In the genomic region with DNA sequence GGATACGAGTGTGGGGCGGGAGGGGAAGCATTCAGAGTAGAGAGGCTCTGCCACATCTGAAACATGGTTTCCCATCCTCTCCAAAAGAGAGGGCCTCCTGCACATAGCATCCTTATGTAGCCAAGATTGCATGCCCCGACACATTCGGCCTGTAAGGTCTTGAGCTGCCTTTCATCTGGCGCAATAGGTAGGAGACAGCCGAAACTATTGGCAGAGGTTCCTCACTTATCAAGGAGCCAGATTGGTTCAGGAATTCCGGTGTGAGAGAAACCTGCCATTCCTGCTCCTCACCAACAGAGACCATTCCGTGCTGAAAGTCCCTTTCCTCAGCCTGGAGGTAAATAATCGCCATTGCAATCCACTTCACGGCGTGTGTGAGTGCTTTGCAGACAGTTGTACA, we compare ENCODE assay signal across 28 mouse cellular contexts. TPM values are rescaled to one million over a fixed set of nuclear protein-coding genes. Genes with fewer than 3 reads are reported as not detected.
A peak's percentile ranks its signal among the peaks of the same experiment; 100 is the strongest.
DNase-seq lines count a peak whose midpoint lies in the region; ATAC-seq and TF ChIP-seq lines count a peak whose summit lies in the region.
"Had no signal": no experiment of that assay in that cellular context is flagged by ENCODE, and none has a peak within 500 bp of the region (broad histone marks: within the 10 kb centered on the region; RNA-seq: fewer than 3 reads in every experiment).

No protein-coding gene starts in this region.

- no peak for TF ChIP-seq EP300 in stomach, postnatal 0 days (optimal IDR thresholded peaks at IDR 0.05)

- peak overlapping the region; percentile 49 for H3K27ac ChIP-seq in embryonic facial prominence, embryonic 14.5 days (replicated peaks; ENCODE audit: low read depth, low read length)
- H3K27ac ChIP-seq in limb, embryonic 13.5 days = peak overlapping the region; percentile 85
- peak overlapping the region; percentile 69 for H3K27ac ChIP-seq in stomach, postnatal 0 days (replicated peaks)
- H3K27ac ChIP-seq: forebrain, embryonic 10.5 days; hindbrain, postnatal 0 days; intestine, embryonic 15.5 days; liver, embryonic 14.5 days; midbrain, embryonic 12.5 days had no signal

- 71% methylated on average over 11 of the region's 11 CpGs for WGBS in embryonic facial prominence, embryonic 14.5 days
- WGBS in limb, embryonic 13.5 days = 79% methylated on average over 11 of the region's 11 CpGs
- 55% methylated on average over 11 of the region's 11 CpGs for WGBS in stomach, postnatal 0 days

- peaks cover 37% of the 10 kb centered on the region for H3K4me1 ChIP-seq in embryonic facial prominence, embryonic 14.5 days (ENCODE audit: control insufficient read depth, insufficient read depth, low read length)
- H3K4me1 ChIP-seq in limb, embryonic 13.5 days = peaks cover 91% of the 10 kb centered on the region
- H3K4me1 ChIP-seq in stomach, postnatal 0 days (replicated peaks; ENCODE audit: control insufficient read depth, insufficient read depth) = no peaks in the 10 kb centered on the region
- H3K4me1 ChIP-seq: intestine, embryonic 15.5 days; megakaryocyte, embryonic 14.5 days had no signal

- peak; percentile 33 for DNase-seq in heart, adult 11 months
- DNase-seq in heart, postnatal 25 days (ENCODE audit: low spot score) = no peak
- peak; percentile 72 for DNase-seq in embryonic facial prominence, embryonic 14.5 days (ENCODE audit: low spot score)
- no peak for DNase-seq in stomach, postnatal 0 days (ENCODE audit: low spot score)
- DNase-seq in adipocyte (ENCODE audit: low spot score) = no peak
- no peak for DNase-seq in left cerebral cortex, postnatal 36 days (ENCODE audit: low spot score in 2 of 2)
- DNase-seq: adrenal gland, postnatal 25 days; cerebellum, adult 11-12 months; cerebellum, postnatal 10 days; forebrain, postnatal 0 days; heart, postnatal 14 days; kidney, adult 8-10 months; kidney, postnatal 10 days; layer of hippocampus, postnatal 36 days; liver; lung, adult 2 months; lung, postnatal 4 days; thymus, adult 2 months; thymus, postnatal 36 days had no signal

- intact Hi-C loops in heart, postnatal 25 days (cut with DNase I) = no loop called here
- intact Hi-C loops in left cerebral cortex, postnatal 36 days (cut with DNase I) = no loop called here

- ATAC-seq in embryonic facial prominence, embryonic 14.5 days (ENCODE audit: low read depth) = no peak; the same call in 1 of the 2 replicates
- ATAC-seq in limb, embryonic 13.5 days (ENCODE audit: low FRiP score, low read depth) = no peak
- ATAC-seq in stomach, postnatal 0 days (ENCODE audit: low FRiP score, low TSS enrichment) = no peak; the same call in 1 of the 2 replicates
- ATAC-seq: forebrain, postnatal 0 days; hindbrain, postnatal 0 days; intestine, embryonic 15.5 days; Patski had no signal

- 0 out of 2 replicates have a peak, but pooled peaks have one; percentile 2 for TF ChIP-seq CTCF in stomach, postnatal 0 days (IDR thresholded peaks at IDR 0.05; ENCODE audit: low read depth)

- H3K27me3 ChIP-seq in embryonic facial prominence, embryonic 14.5 days (replicated peaks; ENCODE audit: control insufficient read depth, insufficient read depth, low read length) = no peaks in the 10 kb centered on the region
- H3K27me3 ChIP-seq in limb, embryonic 13.5 days = no peaks in the 10 kb centered on the region
- H3K27me3 ChIP-seq in stomach, postnatal 0 days (ENCODE audit: control insufficient read depth, insufficient read depth, low read length) = no peaks in the 10 kb centered on the region
- H3K27me3 ChIP-seq: intestine, embryonic 15.5 days; megakaryocyte, embryonic 14.5 days; midbrain, embryonic 12.5 days; Patski had no signal

- peaks cover 32% of the 10 kb centered on the region for H3K36me3 ChIP-seq in embryonic facial prominence, embryonic 14.5 days (ENCODE audit: control insufficient read depth, insufficient read depth, low read length)
- H3K36me3 ChIP-seq in limb, embryonic 13.5 days = peaks cover 65% of the 10 kb centered on the region
- 0 out of 2 replicates have a peak, but pooled peaks cover 4% of the 10 kb centered on the region for H3K36me3 ChIP-seq in stomach, postnatal 0 days (ENCODE audit: control insufficient read depth, insufficient read depth, low read length)
- H3K36me3 ChIP-seq: intestine, embryonic 15.5 days; midbrain, embryonic 12.5 days had no signal

- no peak overlapping the region for H3K4me2 ChIP-seq in embryonic facial prominence, embryonic 14.5 days (ENCODE audit: low read depth, low read length)
- peak overlapping the region; percentile 5; the same call in 1 of the 2 replicates for H3K4me2 ChIP-seq in limb, embryonic 13.5 days (replicated peaks)
- no peak overlapping the region for H3K4me2 ChIP-seq in stomach, postnatal 0 days (replicated peaks; ENCODE audit: low read depth)
- H3K4me2 ChIP-seq: intestine, embryonic 15.5 days; midbrain, embryonic 12.5 days had no signal

- H3K9me3 ChIP-seq in embryonic facial prominence, embryonic 14.5 days (ENCODE audit: control insufficient read depth, low read length) = no peaks in the 10 kb centered on the region
- no peaks in the 10 kb centered on the region for H3K9me3 ChIP-seq in limb, embryonic 13.5 days
- H3K9me3 ChIP-seq in stomach, postnatal 0 days (ENCODE audit: control insufficient read depth, low read length) = no peaks in the 10 kb centered on the region
- H3K9me3 ChIP-seq: forebrain, embryonic 10.5 days; intestine, embryonic 15.5 days; midbrain, embryonic 12.5 days had no signal

- H3K9ac ChIP-seq in embryonic facial prominence, embryonic 14.5 days (ENCODE audit: low read depth, low read length) = no peak overlapping the region
- no peak overlapping the region for H3K9ac ChIP-seq in limb, embryonic 13.5 days
- H3K9ac ChIP-seq in stomach, postnatal 0 days (ENCODE audit: low read length) = no peak overlapping the region
- H3K9ac ChIP-seq: forebrain, postnatal 0 days; intestine, embryonic 15.5 days; liver, embryonic 14.5 days; midbrain, embryonic 12.5 days had no signal

- H3K4me3 ChIP-seq in embryonic facial prominence, embryonic 14.5 days (ENCODE audit: low read depth, low read length) = no peak overlapping the region
- H3K4me3 ChIP-seq in limb, embryonic 13.5 days = no peak overlapping the region
- no peak overlapping the region for H3K4me3 ChIP-seq in stomach, postnatal 0 days (ENCODE audit: low read depth, low read length)
- H3K4me3 ChIP-seq: forebrain, embryonic 10.5 days; intestine, embryonic 15.5 days; megakaryocyte, embryonic 14.5 days; midbrain, embryonic 12.5 days had no signal

RNA-seq across cellular contexts. Expression of gene Lrig3, which starts 22.1 kb away (rescaled TPM):
- total RNA-seq in heart, postnatal 25 days (2021) = 1 to 10 TPM; 2.3 to 2.5 TPM
- polyA plus RNA-seq in embryonic facial prominence, embryonic 14.5 days (2014; fragmentation: Nextera tagmentation; extraction: Ambion mirVana) = 23.6 and 29.1 TPM in 2 replicates
- 61.5 and 64.9 TPM in 2 replicates for polyA plus RNA-seq in limb, embryonic 13.5 days (2015; fragmentation: Nextera tagmentation; extraction: Ambion mirVana)
- polyA plus RNA-seq in stomach, postnatal 0 days (2015; fragmentation: Nextera tagmentation; extraction: Ambion mirVana) = 11.3 and 11.6 TPM in 2 replicates
- 1 to 10 TPM; 3.4 TPM for total RNA-seq in left cerebral cortex, postnatal 36 days (2021)
- total RNA-seq: MEL had no signal

Comparison
In these comparisons a context has a peak if more than half of its experiments do, and no peak if none do; other contexts are left out.
1. DNase-seq: peak in heart, adult 11 months (single experiment) and embryonic facial prominence, embryonic 14.5 days (single experiment); none in heart, postnatal 25 days (single experiment), stomach, postnatal 0 days (single experiment), adipocyte (single experiment) and left cerebral cortex, postnatal 36 days (0 of 2).
2. Peak in every context shown above with its lines, with median percentiles within 50 percentile points of each other: H3K27ac ChIP-seq.